Mouse (Mus musculus) frontal cortex, adult 2 months (tissue): ENCODE results near the gene Skint9. TPM values are rescaled to one million over a fixed set of nuclear protein-coding genes. Genes with fewer than 3 reads are reported as not detected.
"Not testable (repeated sequence)": the region's sequence is repeated elsewhere in the genome, so short reads cannot be mapped to it uniquely, and the experiment has no call there.

Experiments used
- DNase-seq, 2 experiments: peaks; one replicate each; pipeline ENCODE4 v3.0.0; 2022; ENCODE audit warnings: low spot score in 1 of 2; ENCODE audit errors: extremely low spot score in 1 of 2
- polyA plus RNA-seq: library from polyadenylated mRNA; depleted of rRNA; stranded (reverse); fragments of >200 nt; gene quantifications from 2 replicates; pipeline ENCODE4 v1.2.3, GENCODE M21; 2012; rRNA removed

The Skint9 gene
- not detected in 2 replicates for polyA plus RNA-seq

DNA sequence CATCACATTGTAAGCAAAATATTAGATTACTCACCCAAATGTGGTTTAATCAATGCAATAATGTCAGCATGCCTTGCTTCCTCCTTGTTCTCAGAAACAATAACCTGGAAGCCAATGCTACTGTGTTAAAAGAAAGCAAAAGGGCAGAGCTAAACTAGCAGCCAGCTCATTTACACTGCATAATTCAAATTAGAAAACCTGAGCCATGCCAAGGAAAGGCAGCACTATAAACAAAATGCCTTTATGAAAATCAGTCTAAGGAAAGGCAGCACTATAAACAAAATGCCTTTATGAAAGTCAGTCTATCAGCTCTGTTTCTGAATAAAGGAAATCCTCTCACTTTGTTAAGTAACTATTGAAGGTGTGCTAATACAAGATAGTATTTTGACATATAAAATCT, at the start of gene Skint9:
Skint9 (minus strand) TSS at position 101 of the 400 bp plus-strand sequence.
- DNase-seq: no peak

DNA sequence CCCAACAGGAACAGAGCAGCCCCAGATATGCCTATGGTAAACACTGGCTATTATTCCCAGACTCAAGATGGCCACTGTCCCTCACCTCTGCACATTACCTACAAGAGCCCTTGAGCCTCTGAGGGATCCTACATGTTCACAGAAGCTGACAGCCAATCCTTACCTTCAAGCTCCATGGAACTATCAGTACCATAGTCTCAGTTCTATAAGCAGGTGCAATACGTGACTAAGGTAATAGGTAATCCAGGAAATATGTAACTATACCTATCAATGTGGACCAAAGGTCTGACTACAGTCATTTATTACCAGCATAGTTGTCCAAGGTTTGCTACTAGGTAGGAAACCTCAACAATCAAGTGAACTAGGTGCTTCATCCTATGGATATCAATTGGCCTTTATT, 1.1 kb downstream of the Skint9 start:
- no peak for DNase-seq

DNA sequence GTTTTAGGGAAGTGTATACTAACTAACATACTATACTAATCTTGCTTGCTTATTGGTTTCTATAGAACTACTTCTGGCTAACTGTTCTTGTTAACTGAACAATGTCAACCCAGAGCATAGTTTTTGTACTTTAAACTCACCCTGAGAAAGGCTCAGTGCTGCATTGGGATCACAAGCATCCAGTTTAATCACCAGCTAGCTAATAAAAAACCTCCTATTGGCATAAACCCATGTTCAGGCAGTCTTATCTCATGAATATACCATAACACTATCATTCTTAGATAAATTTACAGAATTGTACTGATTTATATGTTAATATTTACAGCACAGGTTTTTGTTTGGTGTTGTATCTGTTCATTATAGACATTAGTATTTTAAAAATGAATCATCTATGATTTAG, 1.6 kb downstream of the Skint9 start:
- DNase-seq: no peak

DNA sequence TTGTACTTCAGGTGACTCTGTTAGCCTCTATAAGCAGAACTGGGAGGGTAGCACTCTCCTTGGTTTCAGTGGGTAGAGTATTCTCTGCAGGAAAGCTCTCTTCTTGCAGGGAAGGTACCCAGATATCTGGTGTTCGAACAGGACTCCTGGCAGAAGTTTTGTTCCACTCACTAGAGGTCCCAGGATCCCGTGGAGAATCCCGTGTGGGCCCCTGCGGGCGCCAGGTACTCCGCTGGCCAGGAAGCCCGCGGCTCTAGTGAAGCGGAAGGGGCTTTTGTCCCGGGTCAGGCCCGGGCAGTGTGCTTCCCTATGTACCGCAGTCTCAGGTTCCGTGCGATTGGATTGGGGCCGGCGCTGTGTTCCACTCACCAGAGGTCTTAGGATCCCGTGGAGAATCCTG, 84.7 kb downstream of the Skint9 start:
- not testable (repeated sequence) for DNase-seq

Other genes starting within 250 kb of the Skint9 start
- 0.02 TPM in 1 of 2 replicates, not detected in the other for gene Skint3, start 201.7 kb downstream of the Skint9 start, polyA plus RNA-seq
- not detected in 2 replicates for gene Skint2, start 123.2 kb upstream of the Skint9 start, polyA plus RNA-seq